In genomic region chrX:14302125-14302524, GRCm38 (mm10) we compare ENCODE assay signal across 18 mouse cellular contexts.
"Had no signal": no experiment of that assay in that cellular context is flagged by ENCODE, and none has a peak within 500 bp of the region (broad histone marks: within the 10 kb centered on the region; RNA-seq: fewer than 3 reads in every experiment).

No protein-coding gene starts in this region.

- DNase-seq: kidney, adult 9 months; kidney, postnatal 14 days; kidney, postnatal 4 days; left cerebral cortex, postnatal 4 days; liver, postnatal 0 days; lung, embryonic 14.5 days; midbrain, embryonic 14.5 days; thymus, adult 2 months; thymus, postnatal 14 days had no signal

- ATAC-seq: liver, postnatal 0 days; lung, postnatal 0 days had no signal

- H3K27ac ChIP-seq: limb, embryonic 12.5 days; limb, embryonic 15.5 days; liver, embryonic 14.5 days; macrophage; midbrain, embryonic 10.5 days; stomach, postnatal 0 days had no signal

- H3K4me3 ChIP-seq: limb, embryonic 12.5 days; limb, embryonic 15.5 days; megakaryocyte, embryonic 14.5 days; midbrain, embryonic 10.5 days had no signal

- H3K27me3 ChIP-seq: limb, embryonic 12.5 days; limb, embryonic 15.5 days; megakaryocyte, embryonic 14.5 days had no signal

- H3K9ac ChIP-seq: limb, embryonic 12.5 days; limb, embryonic 15.5 days; liver, embryonic 14.5 days; liver, postnatal 0 days; lung, embryonic 14.5 days had no signal

- H3K9me3 ChIP-seq: limb, embryonic 12.5 days; limb, embryonic 15.5 days; midbrain, embryonic 10.5 days had no signal

- H3K4me1 ChIP-seq: limb, embryonic 12.5 days; limb, embryonic 15.5 days; megakaryocyte, embryonic 14.5 days; midbrain, embryonic 10.5 days had no signal

- H3K4me2 ChIP-seq: limb, embryonic 12.5 days; limb, embryonic 15.5 days; liver, embryonic 11.5 days; lung, embryonic 14.5 days had no signal

- H3K36me3 ChIP-seq: limb, embryonic 12.5 days; limb, embryonic 15.5 days; midbrain, embryonic 10.5 days had no signal
